Mouse (Mus musculus) hindbrain, embryonic 14.5 days (tissue): Measurements from ENCODE around the gene Rasl11b. TPM values are rescaled to one million over a fixed set of nuclear protein-coding genes. Genes with fewer than 3 reads are reported as not detected.

Experiments used
- ATAC-seq: fragments of 200-750 bp; cut with Nextera tagmentation; 2 replicates; pipeline ENCODE4 v1.8.0; 2017; ENCODE audit warnings: moderate number of reproducible peaks, mild to moderate bottlenecking, moderate TSS enrichment, moderate library complexity; ENCODE audit not compliant: low FRiP score
- DNase-seq: peaks from one replicate; pipeline ENCODE4 v3.0.0-alpha.2; 2015; ENCODE audit warnings: low spot score
- H3K27ac ChIP-seq: fragments of 300-500 bp; sonication (generic); 2 replicates; pipeline ENCODE4 v1.5.1; 2014; ENCODE audit warnings: mild to moderate bottlenecking, moderate library complexity
- H3K27me3 ChIP-seq: fragments of 300-500 bp; sonication (generic); 2 replicates; pipeline ENCODE4 v1.6.1; 2014; ENCODE audit warnings: mild to moderate bottlenecking, low read length, mixed read lengths; ENCODE audit not compliant: control insufficient read depth, insufficient read depth
- H3K36me3 ChIP-seq: fragments of 300-500 bp; sonication (generic); replicated peaks from 2 replicates; pipeline ENCODE4 v1.6.1; 2014; ENCODE audit not compliant: control insufficient read depth, insufficient read depth
- H3K4me1 ChIP-seq: fragments of 300-500 bp; sonication (generic); replicated peaks from 2 replicates; pipeline ENCODE4 v1.6.1; 2014; ENCODE audit warnings: antibody characterized with exemption, low read length, mixed read lengths; ENCODE audit not compliant: control insufficient read depth, insufficient read depth
- H3K4me2 ChIP-seq: fragments of 300-500 bp; sonication (generic); replicated peaks from 2 replicates; pipeline ENCODE4 v1.6.1; 2014; ENCODE audit warnings: mild to moderate bottlenecking, moderate library complexity
- H3K4me3 ChIP-seq: fragments of 300-500 bp; sonication (generic); replicated peaks from 2 replicates; pipeline ENCODE4 v1.5.1; 2014; ENCODE audit warnings: mild to moderate bottlenecking, low read length
- H3K9ac ChIP-seq: fragments of 300-500 bp; sonication (generic); 2 replicates; pipeline ENCODE4 v1.6.1; 2014
- H3K9me3 ChIP-seq: fragments of 300-500 bp; sonication (generic); 2 replicates; pipeline ENCODE4 v1.6.1; 2016; ENCODE audit warnings: low read length; ENCODE audit not compliant: control insufficient read depth
- WGBS: fragments of 180-500 bp; shearing (Covaris S2); extraction: QIAGEN DNeasy Blood & Tissue Kit; methylation state at CpG from one replicate; pipeline ENCODE4 v1.1.7; 2014; 5-methylcytosine and 5-hydroxymethylcytosine counted together
- polyA plus RNA-seq: library from polyadenylated mRNA; unstranded; fragments of >200 nt; fragmentation: Nextera tagmentation; extraction: Ambion mirVana; gene quantifications from 2 replicates; pipeline ENCODE4 v1.2.1, GENCODE M21; 2014

The Rasl11b gene
- polyA plus RNA-seq, 1 experiment from 2014 or later = 15.4 TPM

GRCm38 (mm10) chr5:74180216-74180615 is 14.9 kb upstream of the Rasl11b start:
- no peaks in the 10 kb centered on the region for H3K9me3 ChIP-seq
- DNase-seq (no peak), ATAC-seq (no peak)
- 18% methylated on average over 10 of the region's 10 CpGs for WGBS
- H3K4me2 ChIP-seq = no peak overlapping the region
- no peaks in the 10 kb centered on the region for H3K27me3 ChIP-seq
- no peak overlapping the region for H3K9ac ChIP-seq
- no peak overlapping the region for H3K27ac ChIP-seq
- no peaks in the 10 kb centered on the region for H3K36me3 ChIP-seq
- no peak overlapping the region for H3K4me3 ChIP-seq
- H3K4me1 ChIP-seq = 0 out of 2 replicates have a peak, but pooled peaks cover 4% of the 10 kb centered on the region

- H3K4me3 ChIP-seq = no peak overlapping the region
- no peaks in the 10 kb centered on the region for H3K9me3 ChIP-seq
- no peaks in the 10 kb centered on the region for H3K27me3 ChIP-seq
- H3K4me2 ChIP-seq = no peak overlapping the region
- H3K9ac ChIP-seq = no peak overlapping the region
- no peaks in the 10 kb centered on the region for H3K36me3 ChIP-seq
- 47% methylated on average over 10 of the region's 10 CpGs for WGBS
- no peaks in the 10 kb centered on the region for H3K4me1 ChIP-seq
- ATAC-seq = no peak
- no peak for DNase-seq
- no peak overlapping the region for H3K27ac ChIP-seq
Observed at GRCm38 (mm10) chr5:74183118-74183517, 12.0 kb upstream of the Rasl11b start.

- H3K9ac ChIP-seq = no peak overlapping the region
- DNase-seq (no peak), ATAC-seq (no peak)
- no peaks in the 10 kb centered on the region for H3K9me3 ChIP-seq
- H3K27me3 ChIP-seq = no peaks in the 10 kb centered on the region
- 80% methylated on average over 9 of the region's 9 CpGs for WGBS
- no peaks in the 10 kb centered on the region for H3K36me3 ChIP-seq
- no peaks in the 10 kb centered on the region for H3K4me1 ChIP-seq
- H3K27ac ChIP-seq = no peak overlapping the region
- H3K4me2 ChIP-seq = no peak overlapping the region
- H3K4me3 ChIP-seq = no peak overlapping the region
Observed at GRCm38 (mm10) chr5:74184607-74185006, 10.5 kb upstream of the Rasl11b start.

- Histone ChIP-seq H3K4me2 (no peak overlapping the region), H3K27me3 (0 out of 2 replicates have a peak, but pooled peaks cover 3% of the 10 kb centered on the region), H3K4me1 (no peaks in the 10 kb centered on the region), H3K9me3 (no peaks in the 10 kb centered on the region), H3K9ac (no peak overlapping the region), H3K36me3 (no peaks in the 10 kb centered on the region), H3K27ac (no peak overlapping the region), H3K4me3 (no peak overlapping the region)
- ATAC-seq = no peak
- DNase-seq = no peak
- 92% methylated on average over 12 of the region's 12 CpGs for WGBS
Observed at GRCm38 (mm10) chr5:74188076-74188475, 7.0 kb upstream of the Rasl11b start.

- no peak overlapping the region for H3K4me3 ChIP-seq
- H3K9me3 ChIP-seq = no peaks in the 10 kb centered on the region
- H3K4me1 ChIP-seq = no peaks in the 10 kb centered on the region
- H3K27me3 ChIP-seq = peaks cover 3% of the 10 kb centered on the region; the same call in 1 of the 2 replicates
- WGBS = 77% methylated on average over 8 of the region's 8 CpGs
- H3K4me2 ChIP-seq = no peak overlapping the region
- DNase-seq = no peak
- H3K27ac ChIP-seq = no peak overlapping the region
- H3K36me3 ChIP-seq = no peaks in the 10 kb centered on the region
- no peak overlapping the region for H3K9ac ChIP-seq
- no peak for ATAC-seq
Observed at GRCm38 (mm10) chr5:74188886-74189285, 6.2 kb upstream of the Rasl11b start.

- DNase-seq (no peak), ATAC-seq (no peak)
- H3K9me3 ChIP-seq = no peaks in the 10 kb centered on the region
- H3K27me3 ChIP-seq = peaks cover 3% of the 10 kb centered on the region; the same call in 1 of the 2 replicates
- H3K9ac ChIP-seq = no peak overlapping the region
- H3K36me3 ChIP-seq = no peaks in the 10 kb centered on the region
- 0 out of 2 replicates have a peak, but pooled peaks cover 4% of the 10 kb centered on the region for H3K4me1 ChIP-seq
- H3K4me2 ChIP-seq = no peak overlapping the region
- H3K4me3 ChIP-seq = no peak overlapping the region
- WGBS = 44% methylated on average over 9 of the region's 9 CpGs
- H3K27ac ChIP-seq = no peak overlapping the region
Observed at GRCm38 (mm10) chr5:74189484-74190160, 5.5 kb upstream of the Rasl11b start.

- DNase-seq = no peak
Observed at GRCm38 (mm10) chr5:74190161-74190491, 5.0 kb upstream of the Rasl11b start.

GRCm38 (mm10) chr5:74190911-74191310 is 4.2 kb upstream of the Rasl11b start:
- H3K9ac ChIP-seq = no peak overlapping the region
- H3K36me3 ChIP-seq = no peaks in the 10 kb centered on the region
- no peaks in the 10 kb centered on the region for H3K9me3 ChIP-seq
- H3K4me1 ChIP-seq = peaks cover 8% of the 10 kb centered on the region; the same call in 1 of the 2 replicates
- ATAC-seq = no peak
- no peak overlapping the region for H3K4me2 ChIP-seq
- 74% methylated on average over 5 of the region's 5 CpGs for WGBS
- no peak for DNase-seq
- no peak overlapping the region for H3K27ac ChIP-seq
- no peak overlapping the region for H3K4me3 ChIP-seq
- H3K27me3 ChIP-seq = peaks cover 3% of the 10 kb centered on the region; the same call in 1 of the 2 replicates

More at GRCm38 (mm10) chr5:74190161-74190491, 5.0 kb upstream of the Rasl11b start:
- H3K4me2 ChIP-seq = no peak overlapping the region
- no peak overlapping the region for H3K27ac ChIP-seq
- no peak overlapping the region for H3K4me3 ChIP-seq
- H3K9ac ChIP-seq = no peak overlapping the region
- 0 out of 2 replicates have a peak, but pooled peaks cover 6% of the 10 kb centered on the region for H3K4me1 ChIP-seq
- no peaks in the 10 kb centered on the region for H3K36me3 ChIP-seq
- H3K27me3 ChIP-seq = peaks cover 3% of the 10 kb centered on the region; the same call in 1 of the 2 replicates
- no peak for ATAC-seq
- 47% methylated on average over 9 of the region's 9 CpGs for WGBS
- no peaks in the 10 kb centered on the region for H3K9me3 ChIP-seq

GRCm38 (mm10) chr5:74193008-74193407 is 2.1 kb upstream of the Rasl11b start:
- WGBS = 71% methylated on average over 2 of the region's 2 CpGs
- no peak for ATAC-seq
- H3K4me2 ChIP-seq = no peak overlapping the region
- H3K9ac ChIP-seq = no peak overlapping the region
- no peak overlapping the region for H3K27ac ChIP-seq
- no peaks in the 10 kb centered on the region for H3K9me3 ChIP-seq
- peaks cover 14% of the 10 kb centered on the region; the same call in 1 of the 2 replicates for H3K4me1 ChIP-seq
- DNase-seq = no peak
- no peak overlapping the region for H3K4me3 ChIP-seq
- H3K27me3 ChIP-seq = peaks cover 3% of the 10 kb centered on the region; the same call in 1 of the 2 replicates
- H3K36me3 ChIP-seq = no peaks in the 10 kb centered on the region
